Mouse (Mus musculus): ENCODE results near the gene Hnrnpm. TPM values are rescaled to one million over a fixed set of nuclear protein-coding genes. Genes with fewer than 3 reads are reported as not detected.
"Not testable (repeated sequence)": the region's sequence is repeated elsewhere in the genome, so short reads cannot be mapped to it uniquely, and the experiment has no call there.

Hnrnpm gene
- polyA plus RNA-seq, 1 experiment from 2014 or later = 283 TPM

GRCm38 (mm10) chr17:33628621-33629486 is 57.8 kb downstream of the Hnrnpm start, which contains the start of gene Zfp414:
Gene Zfp414 (plus strand): TSS chr17:33629090.
- H3K9me3 ChIP-seq = no peaks in the 10 kb centered on the region
- peak; percentile 95 for ATAC-seq
- H3K4me1 ChIP-seq (replicated peaks) = peaks cover 25% of the 10 kb centered on the region

GRCm38 (mm10) chr17:33627281-33627680 is 59.4 kb downstream of the Hnrnpm start:
- Histone ChIP-seq H3K4me3 (replicated peaks) (no peak overlapping the region), H3K9me3 (no peaks in the 10 kb centered on the region), H3K27me3 (no peaks in the 10 kb centered on the region), H3K4me1 (replicated peaks) (peaks cover 25% of the 10 kb centered on the region), H3K4me2 (replicated peaks) (no peak overlapping the region), H3K36me3 (peaks cover 17% of the 10 kb centered on the region), H3K27ac (no peak overlapping the region), H3K9ac (replicated peaks) (no peak overlapping the region)
- ATAC-seq = no peak
- 88% methylated on average over 3 of the region's 3 CpGs for WGBS

More at GRCm38 (mm10) chr17:33628621-33629486, 57.8 kb downstream of the Hnrnpm start, which contains the start of gene Zfp414:
- Histone ChIP-seq H3K9ac (replicated peaks) (peak within 1 kb of the TSS; percentile 82), H3K4me3 (replicated peaks) (peak within 1 kb of the TSS; percentile 66), H3K4me2 (replicated peaks) (peak within 1 kb of the TSS; percentile 74), H3K36me3 (peaks cover 21% of the 10 kb centered on the region), H3K27me3 (no peaks in the 10 kb centered on the region), H3K27ac (peak within 1 kb of the TSS; percentile 98)
- WGBS = 4% methylated on average over 34 of the region's 35 CpGs

GRCm38 (mm10) chr17:33613726-33614125 is 72.9 kb downstream of the Hnrnpm start:
- not testable (repeated sequence) for H3K4me3 ChIP-seq (replicated peaks); H3K27me3 ChIP-seq; H3K4me1 ChIP-seq (replicated peaks); H3K36me3 ChIP-seq; ATAC-seq; H3K9ac ChIP-seq (replicated peaks); H3K9me3 ChIP-seq; H3K4me2 ChIP-seq (replicated peaks); H3K27ac ChIP-seq
- 87% methylated on average over 5 of the region's 5 CpGs for WGBS

GRCm38 (mm10) chr17:33610548-33610947 is 76.1 kb downstream of the Hnrnpm start:
- ATAC-seq = no peak
- Histone ChIP-seq H3K4me3 (replicated peaks) (no peak overlapping the region), H3K27ac (no peak overlapping the region), H3K4me2 (replicated peaks) (no peak overlapping the region), H3K9ac (replicated peaks) (no peak overlapping the region), H3K4me1 (replicated peaks) (no peaks in the 10 kb centered on the region), H3K27me3 (no peaks in the 10 kb centered on the region), H3K9me3 (no peaks in the 10 kb centered on the region), H3K36me3 (no peaks in the 10 kb centered on the region)
- 83% methylated on average over 7 of the region's 7 CpGs for WGBS

GRCm38 (mm10) chr17:33607273-33607672 is 79.4 kb downstream of the Hnrnpm start:
- WGBS = 86% methylated on average over 2 of the region's 2 CpGs
- Histone ChIP-seq H3K4me2 (replicated peaks) (no peak overlapping the region), H3K4me3 (replicated peaks) (no peak overlapping the region), H3K9ac (replicated peaks) (no peak overlapping the region), H3K9me3 (no peaks in the 10 kb centered on the region), H3K4me1 (replicated peaks) (no peaks in the 10 kb centered on the region), H3K27ac (no peak overlapping the region), H3K27me3 (no peaks in the 10 kb centered on the region), H3K36me3 (no peaks in the 10 kb centered on the region)
- ATAC-seq = no peak

- Histone ChIP-seq H3K36me3 (no peaks in the 10 kb centered on the region), H3K27me3 (no peaks in the 10 kb centered on the region)
- WGBS = 83% methylated on average over 12 of the region's 12 CpGs
Observed at GRCm38 (mm10) chr17:33601947-33602346, 84.7 kb downstream of the Hnrnpm start.

GRCm38 (mm10) chr17:33600831-33601230 is 85.8 kb downstream of the Hnrnpm start:
- H3K4me1 ChIP-seq (replicated peaks) = no peaks in the 10 kb centered on the region
- H3K9me3 ChIP-seq = peaks cover 3% of the 10 kb centered on the region; the same call in 1 of the 2 replicates
- H3K27ac ChIP-seq = no peak overlapping the region
- no peak overlapping the region for H3K4me3 ChIP-seq (replicated peaks)
- no peaks in the 10 kb centered on the region for H3K36me3 ChIP-seq
- no peak for ATAC-seq
- no peak overlapping the region for H3K4me2 ChIP-seq (replicated peaks)
- no peaks in the 10 kb centered on the region for H3K27me3 ChIP-seq
- WGBS = 85% methylated on average over 3 of the region's 3 CpGs
- H3K9ac ChIP-seq (replicated peaks) = no peak overlapping the region

More at GRCm38 (mm10) chr17:33601947-33602346, 84.7 kb downstream of the Hnrnpm start:
- Histone ChIP-seq H3K9ac (replicated peaks) (no peak overlapping the region), H3K9me3 (peaks cover 3% of the 10 kb centered on the region; the same call in 1 of the 2 replicates), H3K4me2 (replicated peaks) (no peak overlapping the region), H3K27ac (no peak overlapping the region), H3K4me3 (replicated peaks) (no peak overlapping the region), H3K4me1 (replicated peaks) (no peaks in the 10 kb centered on the region)
- ATAC-seq = no peak

- Histone ChIP-seq H3K27ac (no peak overlapping the region), H3K9ac (replicated peaks) (no peak overlapping the region), H3K36me3 (no peaks in the 10 kb centered on the region), H3K27me3 (no peaks in the 10 kb centered on the region), H3K9me3 (peaks cover 3% of the 10 kb centered on the region; the same call in 1 of the 2 replicates), H3K4me2 (replicated peaks) (no peak overlapping the region), H3K4me1 (replicated peaks) (no peaks in the 10 kb centered on the region), H3K4me3 (replicated peaks) (no peak overlapping the region)
- no peak for ATAC-seq
- WGBS = 91% methylated on average over 8 of the region's 8 CpGs
Observed at GRCm38 (mm10) chr17:33599836-33600475, 86.7 kb downstream of the Hnrnpm start.

GRCm38 (mm10) chr17:33598506-33598905 is 88.2 kb downstream of the Hnrnpm start:
- Histone ChIP-seq H3K4me1 (replicated peaks) (no peaks in the 10 kb centered on the region), H3K9me3 (peaks cover 3% of the 10 kb centered on the region; the same call in 1 of the 2 replicates), H3K27ac (no peak overlapping the region), H3K4me3 (replicated peaks) (no peak overlapping the region), H3K4me2 (replicated peaks) (no peak overlapping the region), H3K36me3 (no peaks in the 10 kb centered on the region), H3K9ac (replicated peaks) (no peak overlapping the region), H3K27me3 (no peaks in the 10 kb centered on the region)
- 93% methylated on average over 5 of the region's 5 CpGs for WGBS
- no peak for ATAC-seq

- Histone ChIP-seq H3K36me3 (no peaks in the 10 kb centered on the region), H3K4me1 (replicated peaks) (no peaks in the 10 kb centered on the region), H3K9ac (replicated peaks) (no peak overlapping the region), H3K9me3 (peaks cover 3% of the 10 kb centered on the region; the same call in 1 of the 2 replicates), H3K27ac (no peak overlapping the region), H3K4me3 (replicated peaks) (no peak overlapping the region), H3K27me3 (no peaks in the 10 kb centered on the region), H3K4me2 (replicated peaks) (no peak overlapping the region)
- no peak for ATAC-seq
Observed at GRCm38 (mm10) chr17:33597271-33597670, 89.4 kb downstream of the Hnrnpm start.
